Mouse (Mus musculus) heart, adult 9 months (tissue): Measurements from ENCODE around the gene Akr1a1.
A peak's percentile ranks its signal among the peaks of the same experiment; 100 is the strongest.
"Not testable (repeated sequence)": the region's sequence is repeated elsewhere in the genome, so short reads cannot be mapped to it uniquely, and the experiment has no call there.

Experiments
- DNase-seq, 2 experiments: peaks; one replicate each; pipeline ENCODE4 v3.0.0; 2022; ENCODE audit warnings: low spot score in 2 of 2

Gene Akr1a1

DNA sequence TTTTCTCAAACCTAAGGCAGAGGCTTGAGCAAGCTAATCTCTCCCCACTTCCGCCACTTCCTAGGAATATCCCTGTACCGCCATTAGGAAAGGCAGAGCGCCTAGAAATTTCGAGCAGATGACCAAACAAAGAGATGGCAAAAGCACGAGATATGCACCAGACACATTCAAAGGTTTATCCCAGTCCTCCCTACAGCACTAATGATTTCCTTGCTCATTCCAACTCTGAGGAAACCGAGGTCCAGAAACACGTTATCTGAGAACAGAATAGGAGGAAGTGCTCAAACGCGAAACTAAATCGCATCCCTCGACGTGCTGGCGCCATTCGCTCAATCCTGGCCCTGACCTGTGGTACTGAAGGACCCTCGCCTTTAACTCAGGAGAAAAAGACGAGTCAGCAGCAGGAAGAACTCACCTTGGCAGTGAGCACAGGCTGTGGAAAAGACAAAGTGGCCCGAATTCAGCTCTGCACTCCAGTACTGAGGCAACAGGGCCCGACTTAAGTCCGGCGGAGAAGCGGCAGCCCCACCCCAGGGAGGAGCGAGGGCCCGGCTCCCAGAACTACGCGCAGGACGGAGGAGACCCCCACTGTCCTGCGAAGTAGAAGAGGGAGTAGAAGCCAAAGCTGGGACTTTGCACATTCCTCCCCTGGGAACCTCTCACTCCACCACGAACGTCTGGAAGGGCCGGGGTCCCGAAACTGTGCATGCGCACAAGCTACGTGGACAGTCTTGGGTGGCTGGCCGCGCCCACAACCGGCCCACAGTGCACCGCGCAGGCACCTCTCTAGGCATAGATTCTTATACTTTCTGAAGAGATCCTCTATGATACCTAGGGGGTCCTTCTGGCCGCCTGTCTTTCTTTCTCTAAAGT lies at the start of gene Akr1a1:
Gene Akr1a1 (minus strand): TSS at position 757 of the 873 bp plus-strand sequence.
- peak; percentile 95 to 96 for DNase-seq

DNA sequence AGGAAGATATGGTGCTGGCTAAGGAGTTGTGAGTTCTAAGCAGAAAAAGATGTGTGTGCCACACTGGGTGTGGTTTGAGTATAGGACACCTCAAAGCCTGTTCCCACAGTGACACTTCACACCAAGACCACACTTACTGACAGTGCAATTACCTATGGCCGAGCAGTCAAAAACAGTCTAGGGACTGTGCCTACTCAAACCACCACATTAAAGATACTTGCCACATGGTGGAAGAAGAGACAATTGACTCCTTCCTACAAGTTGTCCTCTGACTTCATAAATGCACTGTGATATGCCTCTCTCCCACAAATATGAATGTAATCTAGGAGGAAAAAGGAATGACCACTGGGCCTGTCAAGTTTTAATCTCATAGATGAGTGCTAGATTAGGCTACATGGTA lies 49.5 kb upstream of the Akr1a1 start:
- no peak for DNase-seq

DNA sequence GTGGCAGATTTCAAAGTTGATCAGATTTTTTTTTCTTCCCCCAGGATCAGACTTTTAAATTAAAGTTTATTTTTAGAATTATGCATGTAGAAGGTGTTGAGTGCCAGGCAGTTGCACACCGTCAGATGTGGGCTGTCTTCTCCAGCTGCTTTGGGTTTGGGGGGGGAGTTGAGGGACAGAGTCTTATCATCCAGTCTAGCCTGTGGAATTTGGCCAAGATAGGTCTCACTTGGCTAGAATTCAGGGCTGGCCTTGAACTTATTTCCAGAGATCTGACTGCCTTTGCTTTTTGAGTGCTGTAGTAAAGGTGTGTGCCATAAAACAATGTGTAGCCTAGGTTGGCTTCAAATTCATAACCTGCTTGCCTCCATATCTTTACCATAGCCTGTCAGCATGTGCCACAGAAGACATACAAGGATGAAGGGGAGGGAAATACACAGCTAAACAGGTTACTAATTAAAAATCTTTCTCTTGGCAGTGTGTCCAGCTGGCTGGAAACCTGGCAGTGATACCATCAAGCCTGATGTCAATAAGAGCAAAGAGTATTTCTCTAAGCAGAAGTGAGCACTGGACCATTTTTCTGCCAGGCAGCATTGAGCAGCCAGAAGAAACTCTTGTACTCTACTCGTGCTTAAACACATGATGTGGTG lies 47.3 kb upstream of the Akr1a1 start:
- no peak for DNase-seq

DNA sequence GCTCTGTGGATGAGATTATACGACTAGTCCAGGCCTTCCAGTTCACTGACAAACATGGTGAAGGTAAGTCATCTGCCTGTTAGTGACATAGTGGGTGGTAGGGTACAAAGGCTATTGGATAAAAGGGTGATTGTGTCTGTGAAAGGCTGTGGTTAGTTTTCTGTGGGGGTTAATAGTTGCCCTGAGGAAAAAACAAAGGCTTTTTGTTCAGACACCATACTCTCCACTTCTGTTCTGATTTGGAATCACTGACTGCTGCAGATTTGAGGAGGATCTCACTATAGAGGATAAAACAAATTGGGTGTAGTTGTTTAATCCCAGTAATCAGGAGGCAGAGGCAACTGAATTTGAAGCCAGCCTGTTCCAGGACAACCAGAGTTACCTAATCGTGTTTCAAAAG lies 42.3 kb upstream of the Akr1a1 start:
- no peak for DNase-seq

DNA sequence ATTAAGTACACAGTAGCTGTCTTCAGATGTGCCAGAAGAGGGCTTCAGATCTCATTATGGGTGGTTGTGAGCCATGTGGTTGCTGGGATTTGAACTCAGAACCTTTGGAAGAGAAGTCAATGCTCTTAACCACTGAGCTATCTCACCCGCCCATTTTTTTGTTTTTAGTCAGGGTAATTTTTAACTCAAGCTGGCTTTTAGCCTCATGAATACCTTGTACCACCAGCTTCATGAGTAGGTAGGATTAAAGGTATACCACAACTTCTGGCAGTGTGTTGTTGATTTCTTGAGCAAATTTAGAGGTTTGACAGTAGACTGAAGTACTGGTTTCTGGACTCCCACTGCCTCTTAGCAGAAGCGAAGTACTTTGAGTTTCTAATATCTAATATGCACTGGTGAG lies 40.7 kb upstream of the Akr1a1 start:
- DNase-seq = no peak

DNA sequence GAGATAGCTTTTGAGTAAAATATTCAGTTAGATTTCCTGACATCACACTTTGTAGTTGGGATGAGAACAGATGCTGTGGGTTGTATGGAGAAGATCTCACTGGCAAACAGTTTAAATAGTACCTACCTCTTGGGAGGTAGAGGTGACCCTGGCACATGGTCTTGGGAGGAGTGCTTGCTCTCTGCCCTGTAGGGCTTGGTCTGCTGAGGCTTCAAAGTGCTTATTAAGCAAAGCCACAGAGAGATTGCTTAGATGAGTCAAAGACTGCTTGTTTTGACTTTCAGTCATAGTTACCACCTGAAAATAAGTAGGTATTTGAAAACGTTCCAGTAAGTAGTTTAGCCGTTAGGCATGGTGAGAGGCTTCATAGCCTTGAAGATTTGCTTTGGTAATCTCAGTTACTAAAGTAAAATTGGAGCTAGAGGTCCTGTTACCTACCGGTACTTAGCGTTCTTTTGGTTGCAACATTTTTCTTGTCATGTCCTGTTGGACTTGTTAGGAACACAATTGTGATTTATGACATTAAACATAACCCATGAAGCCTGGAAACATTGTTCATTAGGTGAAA lies 37.9 kb upstream of the Akr1a1 start:
- DNase-seq = no peak

DNA sequence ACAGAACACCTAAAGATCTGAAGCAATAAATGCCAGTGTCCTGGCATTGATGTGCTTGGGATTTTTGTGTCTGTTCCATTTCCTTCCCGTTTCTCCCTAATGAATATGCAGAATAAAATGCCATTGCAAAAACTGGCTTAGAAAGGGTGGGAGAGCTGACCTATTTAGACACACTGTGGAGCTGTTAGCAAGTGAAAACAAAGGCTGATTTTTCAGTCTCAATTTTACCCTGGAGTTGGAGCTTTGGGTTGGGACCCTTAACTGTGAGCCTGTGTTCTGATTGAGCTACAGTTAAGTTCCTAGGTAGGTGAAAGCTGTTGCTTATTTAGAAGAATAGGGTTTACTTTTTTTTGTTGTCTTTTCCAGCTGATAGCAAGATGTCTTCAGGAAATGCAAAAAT lies 35.6 kb upstream of the Akr1a1 start:
- DNase-seq = no peak

DNA sequence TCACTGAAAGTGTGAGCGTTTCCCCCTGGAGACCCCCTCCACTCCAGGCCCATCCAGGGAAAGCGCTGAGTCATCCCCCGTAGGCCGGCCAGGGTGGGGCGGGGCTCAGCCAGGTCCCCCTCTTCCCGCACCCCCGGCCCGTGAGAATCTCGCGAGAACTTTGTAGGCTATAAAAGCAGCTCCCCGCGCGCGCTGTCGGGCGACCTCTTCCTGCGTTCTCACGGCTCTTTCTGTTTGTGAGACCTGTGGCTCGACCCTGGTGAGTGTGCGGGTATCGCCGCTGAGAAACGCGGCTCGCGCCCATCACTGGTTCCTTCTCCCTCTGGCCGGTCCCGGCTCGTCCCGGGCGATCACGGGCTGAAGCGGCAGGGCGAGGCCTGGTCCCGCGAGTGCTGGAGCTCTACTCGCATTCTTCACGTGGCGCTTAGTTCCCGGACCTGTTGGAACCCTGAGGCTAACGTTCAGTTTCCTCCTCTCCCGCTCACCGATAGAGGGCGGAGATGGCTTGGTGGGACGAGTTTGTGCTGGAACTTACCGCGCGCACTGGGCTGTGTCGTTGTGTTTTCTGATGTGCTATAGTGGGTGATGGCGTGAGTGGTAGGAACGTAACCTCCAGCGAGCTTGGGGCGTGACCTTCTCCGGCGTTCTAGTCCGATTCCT lies 34.1 kb upstream of the Akr1a1 start, which contains the start of gene Prdx1:
Gene Prdx1 (plus strand): TSS at position 143 of the 660 bp plus-strand sequence.
- peak; percentile 96 to 97 for DNase-seq

DNA sequence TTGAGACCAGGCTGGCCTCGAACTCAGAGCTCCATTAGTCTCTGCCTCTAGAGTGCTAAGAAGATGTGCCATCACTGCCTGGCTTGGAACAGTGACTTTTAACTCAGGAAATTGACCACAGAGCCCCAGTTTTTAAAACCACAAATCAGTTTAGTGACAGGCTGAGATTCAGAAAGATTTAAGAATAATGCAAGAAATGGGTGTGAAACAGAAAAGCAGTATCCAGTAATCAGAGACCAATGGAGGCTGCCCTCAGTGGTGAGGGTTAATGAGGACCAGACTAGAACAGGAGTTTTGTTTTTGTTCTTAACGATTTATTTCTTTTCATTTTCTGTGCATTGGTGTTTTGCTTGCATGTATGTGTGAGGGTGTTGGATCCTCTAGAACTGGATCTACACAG lies 33.2 kb upstream of the Akr1a1 start:
- DNase-seq = no peak

DNA sequence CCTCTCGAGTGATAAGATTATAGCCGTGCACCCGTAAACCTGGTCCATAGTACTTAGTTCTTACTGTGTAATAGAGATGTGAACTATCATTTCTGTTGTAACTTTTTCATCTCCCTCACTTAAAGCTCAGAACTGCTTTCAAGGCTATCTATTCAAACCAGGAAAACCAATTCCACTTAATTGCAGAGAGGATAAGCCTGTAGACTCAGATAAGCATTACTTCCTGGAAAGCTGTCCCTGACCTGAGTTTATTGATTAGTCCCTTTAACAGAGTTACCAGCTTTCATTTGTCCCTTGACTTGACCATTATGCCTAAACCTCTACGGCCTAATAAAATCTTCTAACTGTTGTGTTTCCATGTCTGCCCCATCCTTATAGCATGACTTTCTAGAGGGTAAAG lies 32.5 kb upstream of the Akr1a1 start:
- no peak for DNase-seq

DNA sequence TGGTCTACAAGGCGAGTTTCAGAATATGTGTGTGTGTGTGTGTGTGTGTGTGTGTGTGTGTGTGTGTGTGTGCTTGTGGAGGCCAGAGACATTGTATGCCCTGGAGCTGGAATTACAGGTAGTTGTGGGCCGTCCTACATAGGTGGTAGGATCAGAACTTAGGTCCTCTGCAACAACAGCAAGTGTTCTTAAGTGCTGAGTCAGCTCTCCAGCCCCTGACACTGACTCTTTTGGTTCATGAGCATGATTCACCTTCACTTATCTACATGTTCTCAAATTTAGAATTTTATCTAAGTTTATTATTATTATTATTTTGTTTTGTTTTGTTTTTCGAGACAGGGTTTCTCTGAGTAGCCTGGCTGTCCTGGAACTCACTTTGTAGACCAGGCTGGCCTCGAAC lies 29.0 kb upstream of the Akr1a1 start:
- not testable (repeated sequence) for DNase-seq

DNA sequence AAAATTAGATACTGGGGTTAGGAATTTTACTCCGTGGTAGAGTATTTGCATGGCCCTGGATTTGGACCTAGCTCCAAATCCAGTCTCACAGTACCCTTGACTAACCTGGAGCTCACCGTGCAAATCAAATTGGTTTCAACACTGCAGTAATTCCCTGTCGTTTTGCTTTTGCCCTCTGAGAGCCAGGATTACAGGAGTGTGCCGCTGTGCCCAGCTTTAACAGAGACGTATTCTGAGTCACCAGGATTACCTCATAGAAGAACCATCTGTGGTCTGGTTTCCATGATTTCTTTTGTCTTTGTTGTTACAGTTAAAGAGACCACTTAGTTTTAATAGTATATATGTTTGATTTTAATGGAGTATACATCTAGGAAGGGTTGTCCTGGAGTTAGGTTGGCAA lies 27.7 kb upstream of the Akr1a1 start:
- no peak for DNase-seq

DNA sequence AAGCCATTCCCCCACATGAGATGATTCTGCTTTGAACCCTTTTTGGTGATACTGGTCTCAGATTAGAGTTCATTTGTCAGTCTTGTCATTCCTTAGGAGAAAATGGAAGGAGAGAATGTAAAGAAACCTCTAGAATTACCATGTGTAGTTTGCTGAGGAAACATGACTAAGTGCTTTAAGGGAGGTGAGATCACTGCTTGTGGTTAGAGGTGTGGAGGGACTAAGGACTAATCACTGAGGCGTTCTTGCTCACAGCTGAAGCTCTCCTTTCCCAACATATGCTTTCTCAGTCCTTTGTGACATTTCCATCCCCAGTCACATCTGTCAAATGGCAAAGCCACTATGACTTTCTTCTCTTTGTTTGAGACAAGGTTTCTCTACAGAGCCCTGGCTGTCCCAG lies 26.3 kb upstream of the Akr1a1 start:
- no peak for DNase-seq

DNA sequence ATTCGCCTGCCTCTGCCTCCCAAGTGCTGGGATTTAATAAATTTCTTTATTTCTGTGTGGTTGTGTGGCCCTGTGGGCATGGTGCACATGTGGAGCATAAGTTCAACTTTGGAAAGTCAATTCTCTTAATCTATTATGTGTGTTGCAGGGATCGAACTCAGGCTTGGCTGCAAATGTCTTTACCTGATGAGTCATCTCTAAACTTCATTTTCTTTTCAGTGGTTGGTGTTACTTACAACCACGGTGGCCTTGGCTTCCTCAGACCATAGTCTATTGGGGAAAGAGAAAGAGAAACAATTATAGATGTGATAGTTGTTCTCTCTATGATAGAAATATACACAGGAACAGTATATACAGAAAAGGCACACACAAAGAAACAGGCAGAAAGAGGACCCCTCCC lies 24.5 kb upstream of the Akr1a1 start:
- no peak for DNase-seq

DNA sequence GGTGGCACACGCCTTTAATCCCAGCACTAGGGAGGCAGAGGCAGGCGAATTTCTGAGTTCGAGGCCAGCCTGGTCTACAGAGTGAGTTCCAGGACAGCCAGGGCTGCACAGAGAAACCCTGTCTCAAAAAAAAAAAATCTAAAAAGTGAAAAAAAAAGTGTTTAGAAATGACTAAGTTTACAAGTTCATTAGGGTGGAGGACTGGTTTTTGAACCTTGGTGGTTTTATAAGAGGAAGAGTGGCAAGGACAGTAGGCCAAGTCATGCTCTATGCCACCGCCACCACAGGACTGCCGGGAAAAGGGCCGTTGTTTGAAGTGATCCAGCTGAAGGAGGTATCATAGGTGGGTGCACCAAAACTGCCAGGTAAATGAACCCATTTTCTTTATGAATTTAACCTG lies 23.3 kb upstream of the Akr1a1 start:
- not testable (repeated sequence) for DNase-seq

DNA sequence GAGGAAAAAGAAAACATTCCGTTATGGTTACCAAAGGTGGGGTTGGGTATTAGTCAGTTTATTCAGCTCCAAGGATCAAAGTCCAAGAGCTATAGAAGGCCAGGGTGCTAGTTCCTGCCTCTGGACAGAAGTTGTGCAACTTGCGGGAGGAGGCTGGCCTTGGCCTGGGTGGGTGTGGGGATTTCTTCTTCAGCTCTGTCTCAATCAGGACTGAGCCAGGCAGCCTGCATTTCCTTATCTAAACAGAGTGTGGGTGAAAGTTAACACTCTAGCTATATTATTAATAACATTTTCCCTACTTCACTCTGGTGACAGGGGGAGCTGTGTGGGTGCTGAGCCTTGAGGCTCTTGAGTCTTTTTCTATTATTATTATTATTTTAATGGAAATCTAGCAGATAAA lies 21.3 kb upstream of the Akr1a1 start:
- peak in 1 of 2 experiments; percentile 35 for DNase-seq

DNA sequence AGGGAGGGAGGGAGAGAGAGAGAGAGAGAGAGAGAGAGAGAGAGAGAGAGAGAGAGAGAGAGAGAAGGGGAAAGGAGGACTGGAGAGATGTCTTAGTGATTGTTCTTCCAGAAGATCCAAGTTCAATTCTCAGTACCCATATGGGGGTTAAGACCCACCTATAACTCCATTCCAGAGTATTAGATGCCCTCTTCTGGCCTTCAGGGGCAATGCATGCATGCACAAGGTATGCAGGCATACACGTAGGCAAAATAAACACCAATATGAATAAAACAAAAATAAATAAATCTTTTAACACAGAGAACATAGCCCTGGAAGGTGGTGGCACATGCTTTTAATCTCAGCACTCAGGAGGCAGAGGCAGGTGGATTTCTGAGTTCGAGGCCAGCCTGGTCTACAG lies 17.8 kb upstream of the Akr1a1 start:
- DNase-seq = no peak

DNA sequence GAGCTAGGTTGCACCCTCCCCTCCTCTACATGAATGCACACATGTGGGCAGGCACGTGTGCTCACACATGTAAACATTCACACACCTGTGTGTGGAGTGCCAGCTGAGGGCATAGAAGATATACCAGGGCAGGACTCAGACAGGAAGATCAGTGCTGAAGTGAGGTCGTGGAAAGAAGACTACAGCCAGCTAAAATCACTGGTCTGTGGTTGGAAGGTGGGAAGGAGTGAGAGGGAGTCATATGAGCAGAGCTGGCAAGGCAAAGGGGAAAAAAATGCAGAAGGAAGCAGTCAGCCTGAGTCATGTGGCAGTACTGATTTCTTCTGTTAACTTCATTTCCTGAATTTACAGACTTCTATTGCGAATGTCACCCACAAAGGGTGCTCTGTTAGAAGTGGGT lies 16.7 kb upstream of the Akr1a1 start:
- DNase-seq = peak; percentile 23 to 52

DNA sequence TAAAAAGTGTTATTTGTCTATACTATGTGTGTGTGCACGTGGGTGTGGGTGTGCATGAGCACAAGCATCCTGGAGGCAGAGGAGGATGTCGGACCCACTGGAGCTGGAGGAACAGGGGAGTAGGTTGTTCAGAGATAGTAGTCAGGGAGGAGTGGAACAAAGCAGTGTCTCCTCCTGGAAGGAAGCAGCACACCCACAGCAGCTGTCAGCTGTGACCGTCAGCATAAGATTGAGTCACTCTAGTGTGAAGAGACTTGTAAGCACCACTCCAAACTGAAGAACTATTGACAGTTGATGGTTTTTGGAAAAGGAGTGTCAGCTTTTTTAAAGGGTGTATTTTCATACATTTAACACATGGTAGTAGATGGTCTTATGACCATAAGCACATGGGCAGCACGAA lies 15.1 kb upstream of the Akr1a1 start:
- DNase-seq = no peak

DNA sequence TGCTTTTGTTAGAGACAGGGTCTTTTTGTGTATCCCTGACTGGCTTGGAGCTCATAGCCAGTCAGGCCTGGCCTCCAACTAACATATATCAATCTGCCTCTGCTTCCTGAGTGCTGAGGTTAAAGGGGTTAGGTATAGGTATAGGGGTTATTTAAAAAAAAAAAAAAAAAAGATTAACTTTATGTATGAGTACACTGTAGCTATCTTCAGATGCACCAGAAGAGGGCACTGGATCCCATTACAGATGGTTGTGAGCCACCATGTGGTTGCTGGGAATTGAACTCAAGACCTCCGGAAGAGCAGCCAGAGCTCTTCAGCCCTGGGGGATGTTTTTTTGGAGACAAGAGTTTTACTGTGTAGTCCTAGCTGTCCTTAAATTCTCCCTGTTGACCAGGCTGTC lies 10.5 kb upstream of the Akr1a1 start:
- no peak for DNase-seq

DNA sequence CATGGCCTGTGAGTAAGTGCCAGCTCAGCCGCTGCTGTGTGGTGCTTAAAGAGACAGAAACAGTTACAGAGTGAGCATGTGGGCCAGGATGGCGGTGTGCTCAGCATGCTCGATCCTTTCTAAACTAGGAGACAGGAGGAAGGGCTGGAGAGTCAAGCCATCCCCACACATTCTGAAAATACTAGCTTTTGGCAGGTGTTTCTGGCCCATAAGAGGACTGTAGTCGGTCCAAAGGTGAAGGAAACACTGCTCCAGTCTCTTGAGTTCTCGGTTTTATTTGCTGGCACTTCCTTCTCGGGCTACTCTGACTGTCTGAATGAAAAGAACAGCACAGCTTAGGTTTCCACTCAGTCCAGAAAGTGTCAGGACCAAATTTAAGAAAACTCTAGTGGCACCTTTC lies 9.3 kb upstream of the Akr1a1 start:
- no peak for DNase-seq

DNA sequence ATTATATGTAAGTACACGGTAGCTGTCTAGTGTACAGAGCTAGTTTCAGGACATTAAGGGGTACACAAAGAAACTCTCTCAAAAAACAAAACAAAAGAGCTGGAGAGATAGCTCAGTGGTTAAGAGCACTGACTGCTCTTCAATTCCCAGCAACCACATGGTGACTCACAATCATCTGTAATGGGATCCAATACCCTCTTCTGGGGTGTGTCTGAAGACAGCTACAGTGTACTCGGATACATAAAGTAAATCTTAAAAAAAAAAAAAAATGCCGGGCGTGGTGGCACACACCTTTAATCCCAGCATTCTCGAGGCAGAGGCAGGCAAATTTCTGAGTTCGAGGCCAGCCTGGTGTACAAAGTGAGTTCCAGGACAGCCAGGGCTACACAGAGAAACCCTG lies 8.4 kb upstream of the Akr1a1 start:
- DNase-seq = not testable (repeated sequence)
